In the genomic region with DNA sequence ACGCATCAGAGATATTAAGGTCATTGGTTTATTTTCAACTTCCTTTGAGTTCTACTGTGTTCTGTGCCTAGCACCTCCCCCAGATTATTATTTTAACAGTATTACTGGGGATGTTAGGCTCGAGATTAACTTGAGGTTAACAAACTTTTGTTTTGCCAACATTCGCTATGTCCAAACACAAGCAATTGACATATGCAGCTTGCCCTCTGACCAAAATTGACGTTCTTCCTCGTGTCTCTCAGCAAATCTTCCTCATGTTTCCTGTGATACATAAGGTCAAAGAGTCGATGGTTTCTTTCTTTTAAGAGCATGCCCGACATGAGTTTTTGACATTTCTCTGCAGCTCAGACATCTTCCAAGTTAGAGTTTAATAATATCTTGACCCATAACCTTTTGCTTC, we compare ENCODE assay signal across 19 mouse cellular contexts. TPM values are rescaled to one million over a fixed set of nuclear protein-coding genes. Genes with fewer than 3 reads are reported as not detected.
DNase-seq lines count a peak whose midpoint lies in the region; ATAC-seq and TF ChIP-seq lines count a peak whose summit lies in the region.
"Had no signal": no experiment of that assay in that cellular context is flagged by ENCODE, and none has a peak within 500 bp of the region (broad histone marks: within the 10 kb centered on the region; RNA-seq: fewer than 3 reads in every experiment).

No protein-coding gene starts in this region.

- DNase-seq in heart, adult 11 months, result peak; percentile 59
- DNase-seq in heart, postnatal 14 days, result no peak
- DNase-seq in kidney, adult 9 months, result peak; percentile 53
- no peak for DNase-seq in liver, postnatal 0 days
- no peak for DNase-seq in liver
- DNase-seq: adrenal gland, postnatal 10 days; cerebellum, adult 18-20 months; cerebellum, adult 9-11 months; cerebellum, postnatal 36 days; forebrain, postnatal 0 days; gastrocnemius, postnatal 14 days; heart, postnatal 36 days had no signal

- no peak for TF ChIP-seq CTCF in liver, postnatal 0 days (IDR thresholded peaks at IDR 0.05; ENCODE audit: low read depth)

- 68% methylated on average over 7 of the region's 7 CpGs for WGBS in kidney, embryonic 14.5 days
- WGBS in liver, postnatal 0 days (ENCODE audit: insufficient replicate concordance), result 42% methylated on average over 7 of the region's 7 CpGs
- WGBS in forebrain, embryonic 16.5 days, result 77% methylated on average over 7 of the region's 7 CpGs

- no peaks in the 10 kb centered on the region for H3K27me3 ChIP-seq in kidney, embryonic 14.5 days (ENCODE audit: control insufficient read depth, insufficient read depth, low read length)
- no peaks in the 10 kb centered on the region for H3K27me3 ChIP-seq in liver, postnatal 0 days (ENCODE audit: insufficient read depth, low read length)
- no peaks in the 10 kb centered on the region for H3K27me3 ChIP-seq in forebrain, embryonic 16.5 days (replicated peaks; ENCODE audit: control insufficient read depth, insufficient read depth, low read length)
- H3K27me3 ChIP-seq: embryonic facial prominence, embryonic 13.5 days; forebrain, embryonic 12.5 days; heart, embryonic 12.5 days had no signal

- no peaks in the 10 kb centered on the region for H3K36me3 ChIP-seq in kidney, embryonic 14.5 days (ENCODE audit: control insufficient read depth, insufficient read depth, low read length)
- no peaks in the 10 kb centered on the region for H3K36me3 ChIP-seq in liver, postnatal 0 days (replicated peaks; ENCODE audit: insufficient read depth, low read length)
- H3K36me3 ChIP-seq in forebrain, embryonic 16.5 days (ENCODE audit: control insufficient read depth, insufficient read depth), result no peaks in the 10 kb centered on the region
- H3K36me3 ChIP-seq: forebrain, embryonic 12.5 days; heart, embryonic 12.5 days had no signal

- H3K4me3 ChIP-seq in kidney, embryonic 14.5 days (ENCODE audit: low read length), result no peak overlapping the region
- no peak overlapping the region for H3K4me3 ChIP-seq in liver, postnatal 0 days (ENCODE audit: low read depth, low read length)
- H3K4me3 ChIP-seq in forebrain, embryonic 16.5 days (replicated peaks; ENCODE audit: low read length), result no peak overlapping the region
- H3K4me3 ChIP-seq: embryonic facial prominence, embryonic 13.5 days; forebrain, embryonic 12.5 days; heart, embryonic 12.5 days had no signal

- no peak overlapping the region for H3K4me2 ChIP-seq in kidney, embryonic 14.5 days (replicated peaks; ENCODE audit: low read depth, low read length)
- H3K4me2 ChIP-seq in liver, postnatal 0 days (ENCODE audit: low read depth, low read length), result no peak overlapping the region
- no peak overlapping the region for H3K4me2 ChIP-seq in forebrain, embryonic 16.5 days (ENCODE audit: low read length)
- H3K4me2 ChIP-seq: embryonic facial prominence, embryonic 13.5 days; forebrain, embryonic 12.5 days; heart, embryonic 12.5 days had no signal

- TF ChIP-seq EP300 in liver, postnatal 0 days (IDR thresholded peaks at IDR 0.05; ENCODE audit: low read depth), result peak; percentile 57

- ATAC-seq in kidney, embryonic 14.5 days (ENCODE audit: low FRiP score, low TSS enrichment), result no peak
- ATAC-seq in liver, postnatal 0 days, result no peak
- no peak for ATAC-seq in forebrain, embryonic 16.5 days
- ATAC-seq: forebrain, postnatal 0 days had no signal

- no peaks in the 10 kb centered on the region for H3K4me1 ChIP-seq in kidney, embryonic 14.5 days (ENCODE audit: control insufficient read depth, insufficient read depth, low read length)
- H3K4me1 ChIP-seq in liver, postnatal 0 days (ENCODE audit: insufficient read depth), result no peaks in the 10 kb centered on the region
- H3K4me1 ChIP-seq in forebrain, embryonic 16.5 days (replicated peaks; ENCODE audit: control insufficient read depth, insufficient read depth, low read length), result no peaks in the 10 kb centered on the region
- H3K4me1 ChIP-seq: forebrain, embryonic 12.5 days had no signal

- H3K27ac ChIP-seq in kidney, embryonic 14.5 days (ENCODE audit: low read depth, low read length), result no peak overlapping the region
- no peak overlapping the region for H3K27ac ChIP-seq in liver, postnatal 0 days (ENCODE audit: low read depth)
- no peak overlapping the region for H3K27ac ChIP-seq in forebrain, embryonic 16.5 days (ENCODE audit: low read length)
- H3K27ac ChIP-seq: forebrain, embryonic 12.5 days had no signal

- H3K9ac ChIP-seq in kidney, embryonic 14.5 days (ENCODE audit: low read depth, low read length), result no peak overlapping the region
- no peak overlapping the region for H3K9ac ChIP-seq in liver, postnatal 0 days (replicated peaks)
- H3K9ac ChIP-seq in forebrain, embryonic 16.5 days (replicated peaks; ENCODE audit: low read depth, low read length), result no peak overlapping the region
- H3K9ac ChIP-seq: embryonic facial prominence, embryonic 13.5 days; forebrain, embryonic 12.5 days; forebrain, postnatal 0 days; heart, embryonic 12.5 days had no signal

- intact Hi-C loops in heart, postnatal 14 days (cut with DNase I), result no loop called here

- H3K9me3 ChIP-seq in kidney, embryonic 14.5 days (ENCODE audit: control insufficient read depth, low read length), result no peaks in the 10 kb centered on the region
- H3K9me3 ChIP-seq in liver, postnatal 0 days (ENCODE audit: low read length), result no peaks in the 10 kb centered on the region
- no peaks in the 10 kb centered on the region for H3K9me3 ChIP-seq in forebrain, embryonic 16.5 days (ENCODE audit: control insufficient read depth, low read length)
- H3K9me3 ChIP-seq: embryonic facial prominence, embryonic 13.5 days; forebrain, embryonic 12.5 days; heart, embryonic 12.5 days had no signal

RNA-seq across cellular contexts. Expression of a gene that starts 13.9 kb away (rescaled TPM):
- total RNA-seq in heart, postnatal 14 days (2021), result under 1 TPM; 0.33 to 0.41 TPM
- polyA plus RNA-seq in kidney, embryonic 14.5 days (2014; fragmentation: Nextera tagmentation; extraction: Ambion mirVana), result 3.2 and 6.4 TPM in 2 replicates
- 1.7 TPM in 2 replicates for polyA plus RNA-seq in liver, postnatal 0 days (2015; fragmentation: Nextera tagmentation; extraction: Ambion mirVana)
- polyA plus RNA-seq in forebrain, embryonic 16.5 days (2015; fragmentation: Nextera tagmentation; extraction: Ambion mirVana), result 1.8 and 3.3 TPM in 2 replicates
- total RNA-seq: MEL had no signal
- polyA plus RNA-seq: C2C12 had no signal

Comparison
In these comparisons a context has a peak if more than half of its experiments do, and no peak if none do; other contexts are left out.
1. DNase-seq: peak in heart, adult 11 months (single experiment) and kidney, adult 9 months (single experiment); none in heart, postnatal 14 days (0 of 2), liver, postnatal 0 days (single experiment) and liver (single experiment).